Mouse (Mus musculus) lung, adult 2 months (tissue): ENCODE measurements around the gene Ager.

Experiments
- CTCF ChIP-seq: fragments of 200-500 bp; IDR thresholded peaks from 2 replicates; pipeline ENCODE4 v1.5.1; 2011; ENCODE audit warnings: mild to moderate bottlenecking, low read length, control low read depth; ENCODE audit not compliant: insufficient read depth
- POLR2A ChIP-seq: fragments of 200-500 bp; IDR thresholded peaks from 2 replicates; pipeline ENCODE4 v1.6.1; 2011; ENCODE audit warnings: low read depth, mild to moderate bottlenecking, control low read depth, low read length, borderline replicate concordance; ENCODE audit errors: extremely low read depth

DNA sequence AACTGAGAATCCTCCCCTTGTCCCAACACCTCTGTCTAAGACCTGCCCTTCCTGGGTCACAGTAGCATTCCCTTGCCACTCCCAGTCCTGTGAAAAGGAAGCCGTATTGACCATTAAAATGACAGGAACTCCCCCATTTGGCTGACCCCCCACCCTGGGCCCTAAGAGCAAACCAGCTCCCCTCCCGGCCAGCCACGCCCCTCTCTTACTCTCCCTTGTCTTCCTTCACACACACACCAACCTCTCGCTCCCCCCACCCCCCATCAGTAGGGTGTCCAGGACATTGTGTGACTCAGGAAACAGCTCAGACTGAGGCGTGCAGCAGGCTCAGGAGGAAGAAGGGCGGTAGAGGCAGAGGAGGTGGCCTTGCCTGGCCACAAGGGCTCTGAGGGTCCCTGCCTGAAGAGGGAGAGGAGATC, 33.6 kb upstream of the Ager start, which contains the start of gene Notch4:
- TF ChIP-seq CTCF (no peak), POLR2A (peak; percentile 92; the same call in 1 of the 2 replicates)
